Mouse (Mus musculus) lung, postnatal 0 days (tissue): ENCODE results near the gene Robo1. TPM values are rescaled to one million over a fixed set of nuclear protein-coding genes. Genes with fewer than 3 reads are reported as not detected.

Experiments
- ATAC-seq: fragments of 200-750 bp; cut with Nextera tagmentation; 2 replicates; pipeline ENCODE4 v1.8.0; 2017; ENCODE audit warnings: moderate library complexity
- DNase-seq: peaks from one replicate; pipeline ENCODE4 v3.0.0-alpha.2; 2016; ENCODE audit warnings: low spot score
- H3K27ac ChIP-seq: fragments of 300-500 bp; sonication (generic); 2 replicates; pipeline ENCODE4 v1.5.1; 2014; ENCODE audit warnings: antibody characterized with exemption, mild to moderate bottlenecking, low read length, mixed read lengths
- H3K27me3 ChIP-seq: fragments of 300-500 bp; sonication (generic); replicated peaks from 2 replicates; pipeline ENCODE4 v1.6.1; 2014; ENCODE audit warnings: low read length, mixed read lengths; ENCODE audit not compliant: insufficient read depth
- H3K36me3 ChIP-seq: fragments of 300-500 bp; sonication (generic); 2 replicates; pipeline ENCODE4 v1.6.1; 2014; ENCODE audit warnings: low read length, mixed read lengths; ENCODE audit not compliant: insufficient read depth
- H3K4me1 ChIP-seq: fragments of 300-500 bp; sonication (generic); 2 replicates; pipeline ENCODE4 v1.6.1; 2014; ENCODE audit warnings: antibody characterized with exemption, low read depth, low read length, mixed read lengths; ENCODE audit not compliant: insufficient read depth
- H3K4me2 ChIP-seq: fragments of 300-500 bp; sonication (generic); replicated peaks from 2 replicates; pipeline ENCODE4 v1.6.1; 2014; ENCODE audit warnings: low read depth, mild to moderate bottlenecking, low read length, moderate library complexity, mixed read lengths
- H3K4me3 ChIP-seq: fragments of 300-500 bp; sonication (generic); 2 replicates; pipeline ENCODE4 v1.5.1; 2014; ENCODE audit warnings: low read depth, low read length
- H3K9ac ChIP-seq: fragments of 300-500 bp; sonication (generic); replicated peaks from 2 replicates; pipeline ENCODE4 v1.6.1; 2014; ENCODE audit warnings: low read depth, mild to moderate bottlenecking
- H3K9me3 ChIP-seq: fragments of 300-500 bp; sonication (generic); 2 replicates; pipeline ENCODE4 v1.6.1; 2016; ENCODE audit warnings: low read length, mixed read lengths
- CTCF ChIP-seq: IDR thresholded peaks from 2 replicates; pipeline ENCODE4 v1.5.1; 2016; ENCODE audit warnings: antibody characterized with exemption, mild to moderate bottlenecking
- EP300 ChIP-seq: IDR thresholded peaks from 2 replicates; pipeline ENCODE4 v1.6.1; 2016; ENCODE audit warnings: antibody characterized with exemption, mild to moderate bottlenecking, control low read depth
- WGBS: fragments of 180-500 bp; shearing (Covaris S2); extraction: QIAGEN DNeasy Blood & Tissue Kit; methylation state at CpG from one replicate; pipeline ENCODE4 v1.1.7; 2014; 5-methylcytosine and 5-hydroxymethylcytosine counted together
- polyA plus RNA-seq: library from polyadenylated mRNA; unstranded; fragments of >200 nt; fragmentation: Nextera tagmentation; extraction: Ambion mirVana; gene quantifications from 2 replicates; pipeline ENCODE4 v1.2.1, GENCODE M21; 2015

Gene Robo1
- polyA plus RNA-seq, 1 experiment from 2014 or later: 7.0 TPM

- Histone ChIP-seq H3K9me3 (no peaks in the 10 kb centered on the region), H3K4me3 (no peak overlapping the region), H3K36me3 (no peaks in the 10 kb centered on the region), H3K4me2 (no peak overlapping the region), H3K9ac (no peak overlapping the region), H3K27ac (no peak overlapping the region), H3K27me3 (no peaks in the 10 kb centered on the region), H3K4me1 (no peaks in the 10 kb centered on the region)
- TF ChIP-seq CTCF (no peak), EP300 (no peak)
- ATAC-seq (no peak), DNase-seq (no peak)
- WGBS: 60% methylated on average over 7 of the region's 7 CpGs
Observed at GRCm38 (mm10) chr16:73038552-73038951, 730.4 kb downstream of the Robo1 start.

DNA sequence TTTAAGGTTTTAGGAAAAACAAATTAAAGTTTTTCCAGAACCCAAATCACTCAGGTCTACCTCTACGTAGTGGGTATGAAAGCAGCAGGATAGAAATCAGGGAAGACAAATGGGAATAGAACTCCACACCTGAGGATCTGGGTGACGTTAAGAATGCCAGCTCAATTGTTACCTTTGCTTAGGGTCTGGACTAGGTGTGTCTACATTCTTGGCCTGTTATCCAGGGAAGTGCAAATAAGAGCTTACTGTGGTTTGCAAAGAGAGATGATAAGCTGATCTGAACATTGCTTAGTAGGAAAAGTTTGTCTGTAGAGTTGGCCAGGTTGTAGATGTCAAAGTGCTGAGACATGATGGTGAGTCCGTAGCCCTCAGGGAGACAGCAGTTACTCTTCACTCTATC lies 754.4 kb downstream of the Robo1 start:
- ATAC-seq: peak; percentile 57; the same call in 1 of the 2 replicates
- H3K9me3 ChIP-seq: no peaks in the 10 kb centered on the region
- TF ChIP-seq CTCF (no peak), EP300 (no peak)
- DNase-seq: no peak
- no peak overlapping the region for H3K27ac ChIP-seq
- H3K4me1 ChIP-seq: no peaks in the 10 kb centered on the region
- 71% methylated on average over 3 of the region's 3 CpGs for WGBS
- H3K36me3 ChIP-seq: no peaks in the 10 kb centered on the region
- no peak overlapping the region for H3K9ac ChIP-seq
- no peak overlapping the region for H3K4me3 ChIP-seq
- H3K4me2 ChIP-seq: no peak overlapping the region
- H3K27me3 ChIP-seq: no peaks in the 10 kb centered on the region

GRCm38 (mm10) chr16:73067782-73068181 lies 759.7 kb downstream of the Robo1 start:
- WGBS: 79% methylated on average over 7 of the region's 7 CpGs

GRCm38 (mm10) chr16:73072047-73072446 lies 763.9 kb downstream of the Robo1 start:
- no peak for ATAC-seq
- no peaks in the 10 kb centered on the region for H3K27me3 ChIP-seq
- no peaks in the 10 kb centered on the region for H3K36me3 ChIP-seq
- H3K4me2 ChIP-seq: no peak overlapping the region
- TF ChIP-seq EP300: no peak
- H3K9me3 ChIP-seq: no peaks in the 10 kb centered on the region
- H3K4me3 ChIP-seq: no peak overlapping the region
- no peaks in the 10 kb centered on the region for H3K4me1 ChIP-seq
- DNase-seq: no peak
- no peak overlapping the region for H3K9ac ChIP-seq
- H3K27ac ChIP-seq: no peak overlapping the region
- WGBS: 93% methylated on average over 3 of the region's 3 CpGs

More at GRCm38 (mm10) chr16:73067782-73068181, 759.7 kb downstream of the Robo1 start:
- no peak overlapping the region for H3K27ac ChIP-seq
- H3K4me3 ChIP-seq: no peak overlapping the region
- ATAC-seq: no peak
- H3K4me1 ChIP-seq: no peaks in the 10 kb centered on the region
- H3K36me3 ChIP-seq: no peaks in the 10 kb centered on the region
- H3K4me2 ChIP-seq: no peak overlapping the region
- H3K27me3 ChIP-seq: no peaks in the 10 kb centered on the region
- no peak for DNase-seq
- H3K9ac ChIP-seq: no peak overlapping the region
- no peak for TF ChIP-seq CTCF
- no peak for TF ChIP-seq EP300
- no peaks in the 10 kb centered on the region for H3K9me3 ChIP-seq

DNA sequence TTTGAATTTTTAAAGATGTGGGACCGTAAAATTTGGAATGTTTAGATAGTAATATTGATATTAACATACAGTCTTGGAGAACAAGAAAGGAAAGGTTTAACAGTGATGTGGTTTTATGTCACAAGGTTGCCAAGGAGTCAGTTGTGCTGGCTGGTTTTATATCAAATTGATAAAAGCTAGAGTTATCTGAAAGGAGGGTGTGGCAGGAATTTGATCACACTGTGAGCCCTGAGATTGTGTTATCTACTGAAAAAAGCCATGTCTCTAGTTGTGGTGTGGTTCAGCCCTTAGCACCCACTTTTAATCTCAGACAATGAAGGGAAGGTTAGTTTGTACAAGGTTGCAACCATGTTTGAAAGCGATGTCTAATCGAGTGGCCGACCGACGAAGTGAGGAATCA lies 764.8 kb downstream of the Robo1 start:
- no peak overlapping the region for H3K4me2 ChIP-seq
- TF ChIP-seq EP300: no peak
- TF ChIP-seq CTCF: no peak
- DNase-seq (no peak), ATAC-seq (no peak)
- H3K4me3 ChIP-seq: no peak overlapping the region
- no peaks in the 10 kb centered on the region for H3K4me1 ChIP-seq
- H3K36me3 ChIP-seq: no peaks in the 10 kb centered on the region
- no peaks in the 10 kb centered on the region for H3K27me3 ChIP-seq
- no peak overlapping the region for H3K9ac ChIP-seq
- no peak overlapping the region for H3K27ac ChIP-seq
- no peaks in the 10 kb centered on the region for H3K9me3 ChIP-seq
- WGBS: 94% methylated on average over 6 of the region's 6 CpGs

DNA sequence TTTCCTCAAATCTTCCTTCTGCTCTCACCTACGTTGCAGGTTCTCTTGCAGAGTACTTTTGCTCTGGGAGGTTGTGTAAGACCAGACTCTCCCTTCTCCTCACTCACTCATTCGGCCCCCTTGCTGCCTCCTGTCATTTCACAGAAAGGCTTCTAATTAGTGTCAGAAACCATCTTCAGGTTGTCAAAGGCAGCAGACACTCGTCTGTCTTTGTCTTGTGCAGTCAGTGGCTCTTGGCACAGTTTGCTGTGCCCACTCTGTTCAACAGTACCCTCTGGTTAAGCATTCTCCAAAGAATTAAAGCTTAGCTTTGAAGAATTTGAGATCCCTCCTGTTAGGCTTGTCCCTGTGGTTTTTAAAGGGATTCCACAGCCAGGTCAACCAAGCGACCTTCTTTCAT lies 774.3 kb downstream of the Robo1 start:
- Histone ChIP-seq H3K27ac (no peak overlapping the region), H3K4me1 (no peaks in the 10 kb centered on the region), H3K4me2 (no peak overlapping the region), H3K4me3 (no peak overlapping the region), H3K9ac (no peak overlapping the region), H3K9me3 (no peaks in the 10 kb centered on the region), H3K27me3 (no peaks in the 10 kb centered on the region), H3K36me3 (no peaks in the 10 kb centered on the region)
- DNase-seq: no peak
- no peak for ATAC-seq
- 81% methylated on average over 4 of the region's 4 CpGs for WGBS
- TF ChIP-seq EP300: no peak
- no peak for TF ChIP-seq CTCF

GRCm38 (mm10) chr16:73083077-73083476 lies 775.0 kb downstream of the Robo1 start:
- Histone ChIP-seq H3K9me3 (no peaks in the 10 kb centered on the region), H3K36me3 (no peaks in the 10 kb centered on the region), H3K27ac (no peak overlapping the region), H3K27me3 (no peaks in the 10 kb centered on the region), H3K9ac (no peak overlapping the region), H3K4me1 (no peaks in the 10 kb centered on the region), H3K4me3 (no peak overlapping the region), H3K4me2 (no peak overlapping the region)
- ATAC-seq (no peak), DNase-seq (no peak)
- WGBS: 83% methylated on average over 2 of the region's 2 CpGs
- TF ChIP-seq CTCF (no peak), EP300 (no peak)
